Mouse (Mus musculus): ENCODE measurements at regions not wholly inside any gene's neighbourhood (a gene's known extent, or its start where the extent isn't known, plus 50 kb on each side); places are given as distances from the start of the nearest gene placed in this dataset.

GRCm38 (mm10) chr15:74461935-74462334 is 174.2 kb downstream of the Mroh4 start:
- WGBS, result 78% methylated on average over 5 of the region's 5 CpGs

GRCm38 (mm10) chr15:74459345-74459975 is 176.7 kb downstream of the Mroh4 start:
- WGBS, result 83% methylated on average over 12 of the region's 12 CpGs
- no peak for DNase-seq (ENCODE audit: low read depth, low spot score)

More at GRCm38 (mm10) chr15:74461935-74462334, 174.2 kb downstream of the Mroh4 start:
- DNase-seq (ENCODE audit: low read depth, low spot score), result no peak

- WGBS, result 59% methylated on average over 9 of the region's 9 CpGs
Observed at GRCm38 (mm10) chr15:74458940-74459339, 177.2 kb downstream of the Mroh4 start.

GRCm38 (mm10) chr15:74457965-74458364 is 178.2 kb downstream of the Mroh4 start:
- no peak for DNase-seq (ENCODE audit: low read depth, low spot score)
- 87% methylated on average over 3 of the region's 3 CpGs for WGBS

More at GRCm38 (mm10) chr15:74458940-74459339, 177.2 kb downstream of the Mroh4 start:
- DNase-seq (ENCODE audit: low read depth, low spot score), result no peak

- no peak for DNase-seq (ENCODE audit: low read depth, low spot score)
- WGBS, result 56% methylated on average over 6 of the region's 6 CpGs
Observed at GRCm38 (mm10) chr15:74456675-74457040, 179.5 kb downstream of the Mroh4 start.

- WGBS, result 26% methylated on average over 11 of the region's 11 CpGs
- peak; percentile 85 for DNase-seq (ENCODE audit: low read depth, low spot score)
Observed at GRCm38 (mm10) chr15:74455921-74456674, 180.1 kb downstream of the Mroh4 start.

- 67% methylated on average over 3 of the region's 3 CpGs for WGBS
- no peak for DNase-seq (ENCODE audit: low read depth, low spot score)
Observed at GRCm38 (mm10) chr15:74454543-74454942, 181.6 kb downstream of the Mroh4 start.

- no peak for DNase-seq (ENCODE audit: low read depth, low spot score)
- 72% methylated on average over 6 of the region's 6 CpGs for WGBS
Observed at GRCm38 (mm10) chr15:74453810-74454209, 182.3 kb downstream of the Mroh4 start.

GRCm38 (mm10) chr15:74452426-74452825 is 183.7 kb downstream of the Mroh4 start:
- DNase-seq (ENCODE audit: low read depth, low spot score), result no peak
- WGBS, result 90% methylated on average over 3 of the region's 3 CpGs

GRCm38 (mm10) chr15:74441889-74442288 is 194.3 kb downstream of the Mroh4 start:
- no peak for DNase-seq (ENCODE audit: low read depth, low spot score)
- WGBS, result 64% methylated on average over 13 of the region's 13 CpGs

- 66% methylated on average over 6 of the region's 6 CpGs for WGBS
- no peak for DNase-seq (ENCODE audit: low read depth, low spot score)
Observed at GRCm38 (mm10) chr15:74426989-74427388, 209.2 kb downstream of the Mroh4 start.

- no peak for DNase-seq (ENCODE audit: low read depth, low spot score)
- 73% methylated on average over 3 of the region's 3 CpGs for WGBS
Observed at GRCm38 (mm10) chr15:74423001-74423400, 213.2 kb downstream of the Mroh4 start.

- WGBS, result 64% methylated on average over 8 of the region's 8 CpGs
- no peak for DNase-seq (ENCODE audit: low read depth, low spot score)
Observed at GRCm38 (mm10) chr15:74420550-74420949, 215.6 kb downstream of the Mroh4 start.

GRCm38 (mm10) chr15:74418635-74419034 is 217.5 kb downstream of the Mroh4 start:
- no peak for DNase-seq (ENCODE audit: low read depth, low spot score)
- 75% methylated on average over 7 of the region's 7 CpGs for WGBS

- 55% methylated on average over 10 of the region's 10 CpGs for WGBS
- DNase-seq (ENCODE audit: low read depth, low spot score), result no peak
Observed at GRCm38 (mm10) chr15:74413217-74413616, 222.9 kb downstream of the Mroh4 start.

GRCm38 (mm10) chr15:74412261-74412660 is 223.9 kb downstream of the Mroh4 start:
- 83% methylated on average over 3 of the region's 3 CpGs for WGBS
- DNase-seq (ENCODE audit: low read depth, low spot score), result no peak

GRCm38 (mm10) chr15:74411097-74411496 is 225.1 kb downstream of the Mroh4 start:
- 67% methylated on average over 3 of the region's 3 CpGs for WGBS
- no peak for DNase-seq (ENCODE audit: low read depth, low spot score)

- no peak for DNase-seq (ENCODE audit: low read depth, low spot score)
- 65% methylated on average over 6 of the region's 6 CpGs for WGBS
Observed at GRCm38 (mm10) chr15:74404866-74405265, 231.3 kb downstream of the Mroh4 start.

- DNase-seq (ENCODE audit: low read depth, low spot score), result no peak
- 70% methylated on average over 7 of the region's 7 CpGs for WGBS
Observed at GRCm38 (mm10) chr15:74401275-74401674, 234.9 kb downstream of the Mroh4 start.

GRCm38 (mm10) chr15:74396029-74396428 is 240.1 kb downstream of the Mroh4 start:
- 84% methylated on average over 8 of the region's 8 CpGs for WGBS
- no peak for DNase-seq (ENCODE audit: low read depth, low spot score)

- DNase-seq (ENCODE audit: low read depth, low spot score), result no peak
- WGBS, result 20% methylated on average over 3 of the region's 3 CpGs
Observed at GRCm38 (mm10) chr15:74387533-74387932, 248.6 kb downstream of the Mroh4 start.

All from large intestine, adult 2 months (tissue).